Mouse (Mus musculus) intestine, embryonic 15.5 days (tissue): ENCODE measurements around the gene Pank4. TPM values are rescaled to one million over a fixed set of nuclear protein-coding genes. Genes with fewer than 3 reads are reported as not detected.

ENCODE experiments used
- ATAC-seq: fragments of 200-750 bp; cut with Nextera tagmentation; 2 replicates; pipeline ENCODE4 v1.8.0; 2017; ENCODE audit warnings: moderate TSS enrichment, moderate library complexity
- H3K27ac ChIP-seq: fragments of 300-500 bp; sonication (generic); 2 replicates; pipeline ENCODE4 v1.5.1; 2015; ENCODE audit warnings: mild to moderate bottlenecking, inconsistent platforms
- H3K27me3 ChIP-seq: fragments of 300-500 bp; sonication (generic); replicated peaks from 2 replicates; pipeline ENCODE4 v1.6.1; 2015; ENCODE audit warnings: inconsistent platforms
- H3K36me3 ChIP-seq: fragments of 300-500 bp; sonication (generic); 2 replicates; pipeline ENCODE4 v1.6.1; 2015; ENCODE audit warnings: inconsistent platforms
- H3K4me1 ChIP-seq: fragments of 300-500 bp; sonication (generic); replicated peaks from 2 replicates; pipeline ENCODE4 v1.6.1; 2015; ENCODE audit warnings: inconsistent platforms
- H3K4me2 ChIP-seq: fragments of 300-500 bp; sonication (generic); replicated peaks from 2 replicates; pipeline ENCODE4 v1.6.1; 2015; ENCODE audit warnings: mild to moderate bottlenecking, inconsistent platforms
- H3K4me3 ChIP-seq: fragments of 300-500 bp; sonication (generic); replicated peaks from 2 replicates; pipeline ENCODE4 v1.5.1; 2015; ENCODE audit warnings: inconsistent platforms
- H3K9ac ChIP-seq: fragments of 300-500 bp; sonication (generic); 2 replicates; pipeline ENCODE4 v1.6.1; 2015; ENCODE audit warnings: inconsistent platforms
- H3K9me3 ChIP-seq: fragments of 300-500 bp; sonication (generic); 2 replicates; pipeline ENCODE4 v1.6.1; 2016; ENCODE audit warnings: inconsistent platforms
- WGBS: fragments of 180-500 bp; shearing (Covaris S2); methylation state at CpG from one replicate; pipeline ENCODE4 v1.1.7; 2015; 5-methylcytosine and 5-hydroxymethylcytosine counted together
- polyA plus RNA-seq: library from polyadenylated mRNA; unstranded; fragments of >200 nt; fragmentation: Nextera tagmentation; extraction: Ambion mirVana; gene quantifications from 2 replicates; pipeline ENCODE4 v1.2.1, GENCODE M21; 2015

Gene Pank4
- polyA plus RNA-seq, 1 experiment from 2014 or later: 34.2 TPM

- peak; percentile 38 for ATAC-seq
- no peaks in the 10 kb centered on the region; the same call in 1 of the 2 replicates for H3K27me3 ChIP-seq
- WGBS: 68% methylated on average over 19 of the region's 19 CpGs
- no peak overlapping the region for H3K4me2 ChIP-seq
- H3K9ac ChIP-seq: no peak overlapping the region
- H3K36me3 ChIP-seq: peaks cover 34% of the 10 kb centered on the region
- peak overlapping the region; percentile 54; the same call in 1 of the 2 replicates for H3K27ac ChIP-seq
- no peaks in the 10 kb centered on the region for H3K9me3 ChIP-seq
- peaks cover 33% of the 10 kb centered on the region for H3K4me1 ChIP-seq
- no peak overlapping the region for H3K4me3 ChIP-seq
Measured at GRCm38 (mm10) chr4:154982247-154983120, 18.6 kb downstream of the Pank4 start.

- 27% methylated on average over 24 of the region's 24 CpGs for WGBS
- H3K27ac ChIP-seq: no peak overlapping the region
- peaks cover 24% of the 10 kb centered on the region for H3K36me3 ChIP-seq
- no peak for ATAC-seq
- peaks cover 33% of the 10 kb centered on the region for H3K4me1 ChIP-seq
- H3K4me3 ChIP-seq: no peak overlapping the region
- H3K27me3 ChIP-seq: no peaks in the 10 kb centered on the region; the same call in 1 of the 2 replicates
- H3K4me2 ChIP-seq: no peak overlapping the region
- no peaks in the 10 kb centered on the region for H3K9me3 ChIP-seq
- H3K9ac ChIP-seq: no peak overlapping the region
Measured at GRCm38 (mm10) chr4:154983767-154984166, 19.8 kb downstream of the Pank4 start.

DNA sequence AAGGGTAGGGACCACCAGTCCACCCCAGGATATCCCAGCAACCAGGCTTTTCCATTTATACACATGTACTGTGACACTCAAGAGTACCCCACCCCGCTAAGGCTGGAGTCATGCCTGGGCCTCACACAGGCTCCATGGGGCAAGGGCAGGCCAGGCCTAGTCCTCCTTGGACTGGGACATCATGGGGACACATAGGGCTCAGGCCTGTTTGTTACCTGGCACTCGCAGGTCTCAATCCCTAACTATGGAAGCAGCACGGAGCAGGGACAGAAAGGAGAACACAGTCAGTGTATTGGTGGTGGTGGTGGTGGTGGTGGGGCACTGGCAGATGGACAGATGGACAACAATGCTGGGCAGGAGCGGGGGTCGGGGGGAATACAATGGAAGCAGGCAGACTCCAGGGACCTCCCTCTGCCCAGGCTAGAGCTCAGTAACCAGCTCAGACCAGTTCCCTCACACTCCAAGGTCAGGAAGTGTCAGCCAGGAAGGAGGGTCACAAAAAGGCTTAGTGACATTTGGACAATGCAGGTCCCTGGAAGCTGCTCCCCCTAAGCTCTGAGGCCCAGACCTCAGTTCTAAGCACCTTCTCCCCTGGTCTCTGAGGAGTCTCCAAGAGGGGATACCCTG is 21.3 kb downstream of the Pank4 start:
- Histone ChIP-seq H3K9me3 (no peaks in the 10 kb centered on the region), H3K4me2 (no peak overlapping the region), H3K4me3 (no peak overlapping the region), H3K27me3 (no peaks in the 10 kb centered on the region; the same call in 1 of the 2 replicates), H3K4me1 (peaks cover 33% of the 10 kb centered on the region), H3K27ac (no peak overlapping the region), H3K9ac (no peak overlapping the region; the same call in 1 of the 2 replicates), H3K36me3 (peaks cover 10% of the 10 kb centered on the region)
- WGBS: 93% methylated on average over 5 of the region's 5 CpGs
- no peak for ATAC-seq

- no peak overlapping the region for H3K27ac ChIP-seq
- no peak for ATAC-seq
- H3K4me1 ChIP-seq: peaks cover 33% of the 10 kb centered on the region
- H3K36me3 ChIP-seq: peaks cover 1% of the 10 kb centered on the region; the same call in 1 of the 2 replicates
- H3K9me3 ChIP-seq: no peaks in the 10 kb centered on the region
- no peaks in the 10 kb centered on the region; the same call in 1 of the 2 replicates for H3K27me3 ChIP-seq
- WGBS: 23% methylated on average over 17 of the region's 17 CpGs
- H3K4me2 ChIP-seq: peak overlapping the region; percentile 40
- peak overlapping the region; percentile 26; the same call in 1 of the 2 replicates for H3K9ac ChIP-seq
- H3K4me3 ChIP-seq: no peak overlapping the region
Measured at GRCm38 (mm10) chr4:154986096-154986495, 22.2 kb downstream of the Pank4 start.

DNA sequence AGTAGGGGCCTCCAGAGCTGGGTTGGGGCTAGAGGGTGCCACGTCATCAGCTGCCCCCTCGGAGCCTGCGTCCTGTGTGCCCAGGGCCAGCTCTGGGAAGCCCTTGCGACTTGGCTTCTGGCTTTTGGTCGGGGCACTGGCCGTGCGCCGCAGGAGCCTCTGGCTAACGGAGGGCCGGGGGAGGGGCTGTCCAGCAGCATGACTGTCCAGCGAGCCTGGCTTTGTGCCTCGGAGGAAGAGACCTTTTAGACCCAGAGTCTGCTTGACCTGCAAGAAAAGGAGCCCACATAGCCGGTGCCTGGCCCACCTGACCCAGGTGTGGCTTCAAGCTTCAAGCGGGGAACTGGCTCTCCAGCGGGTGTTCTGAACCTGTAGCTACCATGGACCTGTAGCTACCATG is 22.8 kb downstream of the Pank4 start:
- 81% methylated on average over 15 of the region's 15 CpGs for WGBS
- no peak overlapping the region for H3K9ac ChIP-seq

DNA sequence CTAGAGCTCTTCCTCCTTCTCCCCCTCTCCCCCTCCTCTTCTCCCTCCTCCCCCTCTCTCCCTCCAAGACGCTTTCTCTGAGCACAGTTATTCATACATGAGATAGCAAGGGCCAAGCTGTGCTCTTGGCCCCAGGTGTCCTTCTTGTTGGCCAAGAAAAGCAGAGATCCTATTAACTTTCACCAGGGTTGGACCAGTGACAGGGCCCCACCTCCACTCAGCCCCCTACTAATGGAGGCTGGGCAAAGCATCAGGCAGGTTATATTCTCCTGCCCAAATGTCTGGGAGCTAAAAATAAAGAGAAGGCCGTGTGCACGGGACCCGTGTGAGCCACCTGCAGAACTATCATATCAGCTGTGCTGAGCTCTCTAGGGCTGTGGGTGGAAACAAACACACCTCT is 31.0 kb downstream of the Pank4 start:
- no peak overlapping the region for H3K9ac ChIP-seq
- H3K27ac ChIP-seq: no peak overlapping the region
- H3K4me3 ChIP-seq: no peak overlapping the region
- no peaks in the 10 kb centered on the region for H3K9me3 ChIP-seq
- no peaks in the 10 kb centered on the region for H3K27me3 ChIP-seq
- no peak overlapping the region for H3K4me2 ChIP-seq
- 71% methylated on average over 4 of the region's 4 CpGs for WGBS
- no peak for ATAC-seq
- H3K4me1 ChIP-seq: no peaks in the 10 kb centered on the region
- H3K36me3 ChIP-seq: no peaks in the 10 kb centered on the region

More for the DNA sequence above, 22.8 kb downstream of the Pank4 start:
- Histone ChIP-seq H3K27ac (no peak overlapping the region), H3K27me3 (no peaks in the 10 kb centered on the region; the same call in 1 of the 2 replicates), H3K4me3 (no peak overlapping the region), H3K4me1 (peaks cover 32% of the 10 kb centered on the region), H3K4me2 (no peak overlapping the region), H3K36me3 (no peaks in the 10 kb centered on the region), H3K9me3 (no peaks in the 10 kb centered on the region)
- no peak for ATAC-seq

GRCm38 (mm10) chr4:154996572-154997154 is 32.7 kb downstream of the Pank4 start:
- peak; percentile 48; the same call in 1 of the 2 replicates for ATAC-seq

GRCm38 (mm10) chr4:154999379-154999778 is 35.5 kb downstream of the Pank4 start:
- WGBS: 77% methylated on average over 5 of the region's 5 CpGs
- no peak for ATAC-seq

More at GRCm38 (mm10) chr4:154996572-154997154, 32.7 kb downstream of the Pank4 start:
- H3K36me3 ChIP-seq: no peaks in the 10 kb centered on the region
- no peaks in the 10 kb centered on the region for H3K4me1 ChIP-seq
- H3K27me3 ChIP-seq: no peaks in the 10 kb centered on the region
- H3K9me3 ChIP-seq: no peaks in the 10 kb centered on the region
- no peak overlapping the region for H3K9ac ChIP-seq
- WGBS: 41% methylated on average over 8 of the region's 8 CpGs
- H3K4me3 ChIP-seq: no peak overlapping the region
- H3K27ac ChIP-seq: no peak overlapping the region
- H3K4me2 ChIP-seq: no peak overlapping the region

GRCm38 (mm10) chr4:155005278-155005677 is 41.4 kb downstream of the Pank4 start:
- no peaks in the 10 kb centered on the region for H3K4me1 ChIP-seq
- no peaks in the 10 kb centered on the region for H3K9me3 ChIP-seq
- 82% methylated on average over 3 of the region's 3 CpGs for WGBS
- H3K36me3 ChIP-seq: no peaks in the 10 kb centered on the region
- H3K9ac ChIP-seq: no peak overlapping the region
- no peak overlapping the region for H3K27ac ChIP-seq
- no peak overlapping the region for H3K4me2 ChIP-seq
- ATAC-seq: no peak
- no peaks in the 10 kb centered on the region for H3K27me3 ChIP-seq
- H3K4me3 ChIP-seq: no peak overlapping the region

More at GRCm38 (mm10) chr4:154999379-154999778, 35.5 kb downstream of the Pank4 start:
- H3K4me2 ChIP-seq: no peak overlapping the region
- H3K27ac ChIP-seq: no peak overlapping the region
- no peaks in the 10 kb centered on the region for H3K36me3 ChIP-seq
- H3K9me3 ChIP-seq: no peaks in the 10 kb centered on the region
- H3K4me1 ChIP-seq: no peaks in the 10 kb centered on the region
- H3K4me3 ChIP-seq: no peak overlapping the region
- no peak overlapping the region for H3K9ac ChIP-seq
- H3K27me3 ChIP-seq: no peaks in the 10 kb centered on the region

GRCm38 (mm10) chr4:155006296-155006695 is 42.4 kb downstream of the Pank4 start:
- Histone ChIP-seq H3K27ac (no peak overlapping the region), H3K4me3 (no peak overlapping the region), H3K27me3 (no peaks in the 10 kb centered on the region), H3K36me3 (no peaks in the 10 kb centered on the region), H3K9me3 (no peaks in the 10 kb centered on the region), H3K4me2 (no peak overlapping the region), H3K4me1 (no peaks in the 10 kb centered on the region), H3K9ac (no peak overlapping the region)
- ATAC-seq: no peak
- WGBS: 57% methylated on average over 10 of the region's 10 CpGs

DNA sequence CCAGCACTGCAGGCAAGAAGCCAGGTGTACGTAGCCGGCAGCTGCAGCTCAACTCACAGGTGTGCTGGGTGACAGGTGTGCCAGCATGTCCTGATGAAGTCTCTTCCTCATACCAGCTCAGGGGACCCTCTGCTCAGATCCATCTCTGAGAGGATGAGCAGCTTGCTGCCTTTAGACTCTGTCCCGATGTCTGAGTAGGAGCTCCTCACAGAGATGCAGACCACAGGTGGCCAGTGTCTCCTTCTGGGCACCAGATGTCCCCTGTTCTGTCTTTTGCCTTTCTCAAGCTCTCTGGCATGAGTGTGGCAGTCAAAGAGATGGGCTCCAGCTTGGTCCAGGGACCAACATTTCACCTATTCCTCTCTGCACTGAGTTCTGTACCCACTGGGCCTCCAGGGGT is 43.7 kb downstream of the Pank4 start:
- no peak for ATAC-seq
- Histone ChIP-seq H3K9ac (no peak overlapping the region), H3K36me3 (no peaks in the 10 kb centered on the region), H3K4me1 (no peaks in the 10 kb centered on the region), H3K4me3 (no peak overlapping the region), H3K27me3 (no peaks in the 10 kb centered on the region), H3K4me2 (no peak overlapping the region), H3K27ac (no peak overlapping the region), H3K9me3 (no peaks in the 10 kb centered on the region)
- 86% methylated on average over 3 of the region's 3 CpGs for WGBS

- ATAC-seq: no peak
- no peaks in the 10 kb centered on the region for H3K9me3 ChIP-seq
- no peaks in the 10 kb centered on the region for H3K27me3 ChIP-seq
- H3K4me3 ChIP-seq: no peak overlapping the region
- no peaks in the 10 kb centered on the region for H3K4me1 ChIP-seq
- H3K4me2 ChIP-seq: no peak overlapping the region
- no peaks in the 10 kb centered on the region for H3K36me3 ChIP-seq
- H3K27ac ChIP-seq: no peak overlapping the region
- no peak overlapping the region for H3K9ac ChIP-seq
Measured at GRCm38 (mm10) chr4:155008075-155008474, 44.2 kb downstream of the Pank4 start.
